In genomic region chr3:135437758-135438495, GRCm38 (mm10) we compare ENCODE assay signal across 8 mouse cellular contexts. TPM values are rescaled to one million over a fixed set of nuclear protein-coding genes. Genes with fewer than 3 reads are reported as not detected.
DNase-seq lines count a peak whose midpoint lies in the region; ATAC-seq and TF ChIP-seq lines count a peak whose summit lies in the region.

TSS of gene Ube2d3 (plus strand) at chr3:135438149.

- H3K36me3 ChIP-seq in embryonic facial prominence, embryonic 13.5 days: peaks cover 7% of the 10 kb centered on the region
- H3K36me3 ChIP-seq in kidney, adult 2 months (ENCODE audit: control insufficient read depth, insufficient read depth, low read length): no peaks in the 10 kb centered on the region
- H3K36me3 ChIP-seq in limb, embryonic 12.5 days: peaks cover 5% of the 10 kb centered on the region
- no peaks in the 10 kb centered on the region for H3K36me3 ChIP-seq in midbrain, embryonic 15.5 days (replicated peaks)
- peaks cover 4% of the 10 kb centered on the region; the same call in 1 of the 2 replicates for H3K36me3 ChIP-seq in spleen, adult 2 months (ENCODE audit: control insufficient read depth, insufficient read depth, low read length)

- H3K27me3 ChIP-seq in embryonic facial prominence, embryonic 13.5 days: no peaks in the 10 kb centered on the region
- no peaks in the 10 kb centered on the region for H3K27me3 ChIP-seq in kidney, adult 2 months (replicated peaks; ENCODE audit: control insufficient read depth, insufficient read depth, low read length)
- no peaks in the 10 kb centered on the region for H3K27me3 ChIP-seq in limb, embryonic 12.5 days
- H3K27me3 ChIP-seq in midbrain, embryonic 15.5 days (replicated peaks): no peaks in the 10 kb centered on the region
- H3K27me3 ChIP-seq in spleen, adult 2 months (ENCODE audit: control insufficient read depth, insufficient read depth, low read length): no peaks in the 10 kb centered on the region

- no peak for TF ChIP-seq CTCF in kidney, adult 2 months (conservative IDR thresholded peaks at IDR 0.05; ENCODE audit: insufficient read depth, insufficient read length, low read depth, low read length)
- no peak for TF ChIP-seq CTCF in spleen, adult 2 months (IDR thresholded peaks at IDR 0.05; ENCODE audit: extremely low read depth, insufficient read depth, insufficient read length, insufficient replicate concordance)

- ATAC-seq in embryonic facial prominence, embryonic 13.5 days (ENCODE audit: insufficient number of reproducible peaks, insufficient read depth, low FRiP score, low TSS enrichment, low read depth): peak; percentile 94
- peak; percentile 94 for ATAC-seq in limb, embryonic 12.5 days (ENCODE audit: insufficient number of reproducible peaks, insufficient read depth, low FRiP score, low TSS enrichment, low read depth)
- ATAC-seq in midbrain, embryonic 15.5 days (replicated peaks): peak; percentile 97

- H3K27ac ChIP-seq in embryonic facial prominence, embryonic 13.5 days: peak within 1 kb of the TSS; percentile 100
- peak within 1 kb of the TSS; percentile 98 for H3K27ac ChIP-seq in kidney, adult 2 months (ENCODE audit: insufficient read depth, low read depth, low read length)
- H3K27ac ChIP-seq in limb, embryonic 12.5 days: peak within 1 kb of the TSS; percentile 100
- H3K27ac ChIP-seq in midbrain, embryonic 15.5 days: peak within 1 kb of the TSS; percentile 100
- H3K27ac ChIP-seq in spleen, adult 2 months (ENCODE audit: insufficient read depth, low read length): peak within 1 kb of the TSS; percentile 99

- under 1% methylated on average over 56 of the region's 56 CpGs for WGBS in embryonic facial prominence, embryonic 13.5 days
- under 1% methylated on average over 56 of the region's 56 CpGs for WGBS in kidney, adult 2 months
- WGBS in limb, embryonic 12.5 days: under 1% methylated on average over 56 of the region's 56 CpGs
- WGBS in midbrain, embryonic 15.5 days: under 1% methylated on average over 56 of the region's 56 CpGs
- under 1% methylated on average over 56 of the region's 56 CpGs for WGBS in spleen, adult 2 months

- peaks cover 9% of the 10 kb centered on the region for H3K4me1 ChIP-seq in embryonic facial prominence, embryonic 13.5 days
- no peaks in the 10 kb centered on the region; the same call in 1 of the 2 replicates for H3K4me1 ChIP-seq in kidney, adult 2 months (ENCODE audit: control insufficient read depth, insufficient read depth, low read length)
- peaks cover 15% of the 10 kb centered on the region for H3K4me1 ChIP-seq in limb, embryonic 12.5 days (replicated peaks)
- H3K4me1 ChIP-seq in midbrain, embryonic 15.5 days: peaks cover 28% of the 10 kb centered on the region
- no peaks in the 10 kb centered on the region; the same call in 1 of the 2 replicates for H3K4me1 ChIP-seq in spleen, adult 2 months (ENCODE audit: control insufficient read depth, insufficient read depth, insufficient read length)

- peak within 1 kb of the TSS; percentile 94 for H3K4me3 ChIP-seq in embryonic facial prominence, embryonic 13.5 days
- H3K4me3 ChIP-seq in kidney, adult 2 months (ENCODE audit: insufficient read depth, low read depth, low read length): peak within 1 kb of the TSS; percentile 90
- peak within 1 kb of the TSS; percentile 98 for H3K4me3 ChIP-seq in limb, embryonic 12.5 days (replicated peaks)
- H3K4me3 ChIP-seq in midbrain, embryonic 15.5 days: peak within 1 kb of the TSS; percentile 86
- peak within 1 kb of the TSS; percentile 99 for H3K4me3 ChIP-seq in spleen, adult 2 months (ENCODE audit: extremely low read depth, insufficient read depth, insufficient read length)

- H3K9ac ChIP-seq in embryonic facial prominence, embryonic 13.5 days: peak within 1 kb of the TSS; percentile 98
- H3K9ac ChIP-seq in limb, embryonic 12.5 days (replicated peaks): peak within 1 kb of the TSS; percentile 96
- peak within 1 kb of the TSS; percentile 84 for H3K9ac ChIP-seq in midbrain, embryonic 15.5 days

- peak within 1 kb of the TSS; percentile 87 for H3K4me2 ChIP-seq in embryonic facial prominence, embryonic 13.5 days
- H3K4me2 ChIP-seq in limb, embryonic 12.5 days: peak within 1 kb of the TSS; percentile 97
- H3K4me2 ChIP-seq in midbrain, embryonic 15.5 days: peak within 1 kb of the TSS; percentile 72

- DNase-seq in 3134 (ENCODE audit: extremely low read depth, insufficient read length, low spot score): peak; percentile 100
- peak; percentile 99 for DNase-seq in adrenal gland, postnatal 36 days
- peak; percentile 98 to 100 for DNase-seq in heart, adult 18-20 months
- DNase-seq in kidney, adult 2 months: peak; percentile 99
- peak; percentile 99 for DNase-seq in spleen, adult 2 months (ENCODE audit: low read depth in 1 of 2, low spot score in 2 of 2)

- no peaks in the 10 kb centered on the region for H3K9me3 ChIP-seq in embryonic facial prominence, embryonic 13.5 days
- no peaks in the 10 kb centered on the region for H3K9me3 ChIP-seq in limb, embryonic 12.5 days
- H3K9me3 ChIP-seq in midbrain, embryonic 15.5 days: no peaks in the 10 kb centered on the region

- TF ChIP-seq POLR2A in kidney, adult 2 months (IDR thresholded peaks at IDR 0.05; ENCODE audit: low read depth, low read length): peak; percentile 60
- peak; percentile 21; the same call in 1 of the 2 replicates for TF ChIP-seq POLR2A in spleen, adult 2 months (IDR thresholded peaks at IDR 0.05; ENCODE audit: low read depth, low read length)

RNA-seq across cellular contexts. Expression of gene Ube2d3, which starts in this region (rescaled TPM):
- total RNA-seq in adrenal gland, postnatal 36 days (2021): 100 to 1,000 TPM; 409 to 423 TPM
- polyA plus RNA-seq in embryonic facial prominence, embryonic 13.5 days (2015; fragmentation: Nextera tagmentation; extraction: Ambion mirVana): 489 and 515 TPM in 2 replicates
- 100 to 1,000 TPM; 365 to 406 TPM for total RNA-seq in heart, adult 18-20 months (2021)
- 307 and 333 TPM in 2 replicates for polyA plus RNA-seq in kidney, adult 2 months (2012; rRNA removed)
- 476 and 501 TPM in 2 replicates for polyA plus RNA-seq in limb, embryonic 12.5 days (2016; fragmentation: Nextera tagmentation; extraction: Ambion mirVana)
- 329 and 339 TPM in 2 replicates for polyA plus RNA-seq in midbrain, embryonic 15.5 days (2015; fragmentation: Nextera tagmentation; extraction: Ambion mirVana)
- 174 and 242 TPM in 2 replicates for polyA plus RNA-seq in spleen, adult 2 months (2012; rRNA removed)

Comparison
In these comparisons a context has a peak if more than half of its experiments do, and no peak if none do; other contexts are left out.
1. Peak in every context shown above with its lines: DNase-seq, ATAC-seq, H3K4me3 ChIP-seq and H3K27ac ChIP-seq.